Mouse (Mus musculus): ENCODE measurements at regions not wholly inside any gene's neighbourhood (a gene's known extent, or its start where the extent isn't known, plus 50 kb on each side); places are given as distances from the start of the nearest gene placed in this dataset.

- no peak for ATAC-seq (replicated peaks; ENCODE audit: insufficient number of reproducible peaks, low FRiP score, low TSS enrichment, poor library complexity, severe bottlenecking)
Observed at GRCm38 (mm10) chr10:91734691-91735090, 553.6 kb upstream of the Tmpo start.

- no peak for ATAC-seq (replicated peaks; ENCODE audit: insufficient number of reproducible peaks, low FRiP score, low TSS enrichment, poor library complexity, severe bottlenecking)
Observed at GRCm38 (mm10) chr10:91732007-91732589, 551.0 kb upstream of the Tmpo start.

- ATAC-seq (replicated peaks; ENCODE audit: insufficient number of reproducible peaks, low FRiP score, low TSS enrichment, poor library complexity, severe bottlenecking) = no peak
Observed at GRCm38 (mm10) chr10:91730062-91730461, 548.9 kb upstream of the Tmpo start.

GRCm38 (mm10) chr10:91719561-91720371 is 538.7 kb upstream of the Tmpo start:
- ATAC-seq (replicated peaks; ENCODE audit: insufficient number of reproducible peaks, low FRiP score, low TSS enrichment, poor library complexity, severe bottlenecking) = no peak

DNA sequence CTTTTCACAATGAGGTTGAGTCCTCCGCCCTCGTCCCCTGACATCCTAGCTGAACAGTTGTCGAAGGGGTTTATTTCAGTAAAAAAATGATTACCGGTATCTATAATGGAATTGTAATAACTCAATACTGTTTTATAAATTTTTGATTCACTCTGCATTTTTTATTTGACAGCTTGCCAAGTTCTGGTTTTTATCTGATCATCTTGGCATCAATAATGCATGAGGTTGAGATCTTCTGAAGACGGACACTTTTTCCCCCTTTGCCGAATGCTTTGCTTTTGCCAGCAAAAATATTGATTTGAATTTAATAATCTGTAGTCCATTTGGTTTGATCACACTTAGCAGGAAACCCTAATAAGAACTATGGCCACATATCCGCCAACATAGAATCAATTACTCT is 535.5 kb upstream of the Tmpo start:
- ATAC-seq (replicated peaks; ENCODE audit: insufficient number of reproducible peaks, low FRiP score, low TSS enrichment, poor library complexity, severe bottlenecking) = no peak

GRCm38 (mm10) chr10:91714648-91715047 is 533.5 kb upstream of the Tmpo start:
- no peak for ATAC-seq (replicated peaks; ENCODE audit: insufficient number of reproducible peaks, low FRiP score, low TSS enrichment, poor library complexity, severe bottlenecking)

GRCm38 (mm10) chr10:91713529-91713928 is 532.4 kb upstream of the Tmpo start:
- ATAC-seq (replicated peaks; ENCODE audit: insufficient number of reproducible peaks, low FRiP score, low TSS enrichment, poor library complexity, severe bottlenecking) = no peak

DNA sequence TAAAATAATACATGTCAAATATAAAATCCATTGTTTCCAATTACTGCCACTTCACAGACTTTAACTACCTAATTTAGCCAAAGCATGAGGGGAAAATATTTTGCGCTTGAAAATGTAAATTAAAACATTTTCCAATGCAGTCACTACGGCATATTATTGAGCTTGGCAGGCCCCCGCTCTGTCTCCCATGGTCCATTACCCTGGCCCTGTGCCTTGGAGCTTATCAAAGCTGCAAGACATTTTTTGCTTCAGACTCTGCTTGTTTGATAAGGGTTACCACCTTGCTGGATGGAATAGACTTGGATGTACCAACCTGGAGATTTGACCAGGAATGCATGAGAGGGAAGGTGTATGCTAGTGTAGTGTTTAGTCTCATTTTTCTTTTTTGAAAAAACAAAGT is 525.7 kb upstream of the Tmpo start:
- ATAC-seq (replicated peaks; ENCODE audit: insufficient number of reproducible peaks, low FRiP score, low TSS enrichment, poor library complexity, severe bottlenecking) = no peak

GRCm38 (mm10) chr10:91704751-91705150 is 523.6 kb upstream of the Tmpo start:
- no peak for ATAC-seq (replicated peaks; ENCODE audit: insufficient number of reproducible peaks, low FRiP score, low TSS enrichment, poor library complexity, severe bottlenecking)

GRCm38 (mm10) chr10:91701822-91702221 is 520.7 kb upstream of the Tmpo start:
- ATAC-seq (replicated peaks; ENCODE audit: insufficient number of reproducible peaks, low FRiP score, low TSS enrichment, poor library complexity, severe bottlenecking) = no peak

GRCm38 (mm10) chr10:91686082-91686618 is 505.0 kb upstream of the Tmpo start:
- no peak for ATAC-seq (replicated peaks; ENCODE audit: insufficient number of reproducible peaks, low FRiP score, low TSS enrichment, poor library complexity, severe bottlenecking)

DNA sequence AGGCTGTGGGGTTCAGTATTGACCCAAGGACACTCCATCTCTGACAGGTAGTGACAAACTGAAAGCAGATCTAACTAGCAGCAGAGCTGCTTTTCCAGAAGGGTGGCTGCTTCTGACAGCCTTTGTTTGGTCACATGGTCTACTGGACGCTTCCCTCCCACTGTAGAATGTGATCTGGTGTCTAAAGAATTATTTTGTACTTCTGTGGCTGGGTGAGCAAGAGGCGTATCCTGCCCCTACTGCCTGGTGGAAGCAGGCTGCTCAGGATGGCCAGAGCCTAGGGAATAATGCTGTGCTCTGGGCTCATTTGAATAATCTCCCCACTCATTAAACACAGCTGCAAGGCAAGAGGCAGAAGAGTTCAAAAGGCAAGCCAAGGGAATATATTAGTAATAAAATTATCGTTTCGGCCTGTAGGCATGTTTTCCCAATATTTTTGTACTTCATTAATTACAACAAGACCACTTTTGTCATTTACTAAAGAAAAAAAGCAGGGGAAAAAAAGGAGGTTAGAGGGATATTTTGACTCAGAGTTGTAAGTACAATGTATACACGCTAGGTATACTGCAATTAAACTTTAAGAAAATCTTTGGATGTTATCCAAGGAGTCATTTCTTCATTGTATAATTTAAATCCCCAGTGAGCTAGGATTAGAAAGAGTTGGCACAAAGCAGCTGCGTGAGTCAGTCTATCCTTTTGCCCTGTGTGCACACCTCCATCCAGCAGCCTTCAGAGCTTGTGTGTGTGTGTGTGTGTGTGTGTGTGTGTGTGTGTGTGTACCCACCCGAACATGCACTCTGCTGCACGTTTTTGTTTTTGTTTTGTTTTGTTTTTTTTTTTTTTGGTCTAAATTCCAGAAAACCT is 504.3 kb upstream of the Tmpo start:
- no peak for ATAC-seq (replicated peaks; ENCODE audit: insufficient number of reproducible peaks, low FRiP score, low TSS enrichment, poor library complexity, severe bottlenecking)

- ATAC-seq (replicated peaks; ENCODE audit: insufficient number of reproducible peaks, low FRiP score, low TSS enrichment, poor library complexity, severe bottlenecking) = no peak
Observed at GRCm38 (mm10) chr10:91679641-91680040, 498.5 kb upstream of the Tmpo start.

GRCm38 (mm10) chr10:91637911-91638310 is 456.8 kb upstream of the Tmpo start:
- no peak for ATAC-seq (replicated peaks; ENCODE audit: insufficient number of reproducible peaks, low FRiP score, low TSS enrichment, poor library complexity, severe bottlenecking)

GRCm38 (mm10) chr10:91628672-91629071 is 447.6 kb upstream of the Tmpo start:
- ATAC-seq (replicated peaks; ENCODE audit: insufficient number of reproducible peaks, low FRiP score, low TSS enrichment, poor library complexity, severe bottlenecking) = no peak

GRCm38 (mm10) chr10:91622281-91622680 is 441.2 kb upstream of the Tmpo start:
- ATAC-seq (replicated peaks; ENCODE audit: insufficient number of reproducible peaks, low FRiP score, low TSS enrichment, poor library complexity, severe bottlenecking) = no peak

- ATAC-seq (replicated peaks; ENCODE audit: insufficient number of reproducible peaks, low FRiP score, low TSS enrichment, poor library complexity, severe bottlenecking) = no peak
Observed at GRCm38 (mm10) chr10:91613794-91614479, 432.8 kb upstream of the Tmpo start.

DNA sequence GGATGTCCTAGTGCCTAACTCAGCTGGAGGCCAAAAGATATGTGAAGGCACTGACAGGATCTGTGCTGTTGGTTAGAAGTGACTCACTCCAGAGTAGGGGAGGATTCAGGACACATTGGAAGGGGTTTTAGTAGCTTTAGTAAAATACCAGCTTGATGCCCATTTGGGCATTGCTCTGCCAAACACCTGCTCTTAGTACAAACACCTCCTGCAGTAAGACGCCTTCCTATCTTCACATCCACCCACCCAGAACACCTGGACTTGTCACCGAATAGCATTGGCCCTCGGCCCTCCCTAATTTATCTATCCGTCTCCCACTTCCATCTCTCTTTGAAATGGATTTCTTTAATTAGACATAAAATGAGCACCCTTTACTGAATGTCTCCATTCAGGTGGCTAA is 430.9 kb upstream of the Tmpo start:
- no peak for ATAC-seq (replicated peaks; ENCODE audit: insufficient number of reproducible peaks, low FRiP score, low TSS enrichment, poor library complexity, severe bottlenecking)

- no peak for ATAC-seq (replicated peaks; ENCODE audit: insufficient number of reproducible peaks, low FRiP score, low TSS enrichment, poor library complexity, severe bottlenecking)
Observed at GRCm38 (mm10) chr10:91594891-91595290, 413.8 kb upstream of the Tmpo start.
